Mouse (Mus musculus) stomach, postnatal 0 days (tissue): ENCODE data around the gene Cds2. TPM values are rescaled to one million over a fixed set of nuclear protein-coding genes. Genes with fewer than 3 reads are reported as not detected.
A peak's percentile ranks its signal among the peaks of the same experiment; 100 is the strongest.

Experiments used
- ATAC-seq: fragments of 200-750 bp; cut with Nextera tagmentation; 2 replicates; pipeline ENCODE4 v1.8.0; 2017; ENCODE audit not compliant: low FRiP score, low TSS enrichment
- DNase-seq: peaks from one replicate; pipeline ENCODE4 v3.0.0-alpha.2; 2016; ENCODE audit warnings: low spot score
- H3K27ac ChIP-seq: fragments of 300-500 bp; sonication (generic); replicated peaks from 2 replicates; pipeline ENCODE4 v1.5.1; 2014; ENCODE audit warnings: mild to moderate bottlenecking, control low read depth
- H3K27me3 ChIP-seq: fragments of 300-500 bp; sonication (generic); 2 replicates; pipeline ENCODE4 v1.6.1; 2014; ENCODE audit warnings: low read length; ENCODE audit not compliant: control insufficient read depth, insufficient read depth
- H3K36me3 ChIP-seq: fragments of 300-500 bp; sonication (generic); 2 replicates; pipeline ENCODE4 v1.6.1; 2014; ENCODE audit warnings: low read length, mixed read lengths; ENCODE audit not compliant: control insufficient read depth, insufficient read depth
- H3K4me1 ChIP-seq: fragments of 300-500 bp; sonication (generic); replicated peaks from 2 replicates; pipeline ENCODE4 v1.6.1; 2014; ENCODE audit warnings: antibody characterized with exemption; ENCODE audit not compliant: control insufficient read depth, insufficient read depth
- H3K4me2 ChIP-seq: fragments of 300-500 bp; sonication (generic); replicated peaks from 2 replicates; pipeline ENCODE4 v1.6.1; 2014; ENCODE audit warnings: low read depth, mild to moderate bottlenecking, control low read depth, moderate library complexity
- H3K4me3 ChIP-seq: fragments of 300-500 bp; sonication (generic); 2 replicates; pipeline ENCODE4 v1.5.1; 2014; ENCODE audit warnings: low read depth, low read length, control low read depth
- H3K9ac ChIP-seq: fragments of 300-500 bp; sonication (generic); 2 replicates; pipeline ENCODE4 v1.6.1; 2014; ENCODE audit warnings: mild to moderate bottlenecking, low read length, control low read depth, mixed read lengths
- H3K9me3 ChIP-seq: fragments of 300-500 bp; sonication (generic); 2 replicates; pipeline ENCODE4 v1.6.1; 2016; ENCODE audit warnings: low read length; ENCODE audit not compliant: control insufficient read depth
- CTCF ChIP-seq: IDR thresholded peaks from 2 replicates; pipeline ENCODE4 v1.5.1; 2016; ENCODE audit warnings: antibody characterized with exemption, low read depth, mild to moderate bottlenecking, moderate library complexity
- EP300 ChIP-seq: optimal IDR thresholded peaks from 2 replicates; pipeline ENCODE3; 2016; ENCODE audit warnings: antibody characterized with exemption
- WGBS: fragments of 180-500 bp; shearing (Covaris S2); extraction: QIAGEN DNeasy Blood & Tissue Kit; methylation state at CpG from one replicate; pipeline ENCODE4 v1.1.7; 2014; 5-methylcytosine and 5-hydroxymethylcytosine counted together
- polyA plus RNA-seq: library from polyadenylated mRNA; unstranded; fragments of >200 nt; fragmentation: Nextera tagmentation; extraction: Ambion mirVana; gene quantifications from 2 replicates; pipeline ENCODE4 v1.2.1, GENCODE M21; 2015

Gene Cds2
- polyA plus RNA-seq, 1 experiment from 2014 or later: 12.6 TPM

GRCm38 (mm10) chr2:132252542-132253528 is 10.1 kb upstream of the Cds2 start, which contains the start of gene Pcna:
Gene Pcna (minus strand): TSS chr2:132253314.
- TF ChIP-seq EP300 (peak; percentile 79), CTCF (no peak)
- peak within 1 kb of the TSS; percentile 61 for H3K4me3 ChIP-seq
- H3K9me3 ChIP-seq: no peaks in the 10 kb centered on the region
- peak; percentile 97 for DNase-seq
- no peaks in the 10 kb centered on the region for H3K27me3 ChIP-seq
- H3K4me1 ChIP-seq: no peaks in the 10 kb centered on the region; the same call in 1 of the 2 replicates
- H3K9ac ChIP-seq: peak within 1 kb of the TSS; percentile 61
- H3K4me2 ChIP-seq: peak within 1 kb of the TSS; percentile 80
- H3K36me3 ChIP-seq: no peaks in the 10 kb centered on the region
- under 1% methylated on average over 77 of the region's 79 CpGs for WGBS
- peak within 1 kb of the TSS; percentile 61 for H3K27ac ChIP-seq
- ATAC-seq: peak; percentile 100

GRCm38 (mm10) chr2:132253603-132254002 is 9.3 kb upstream of the Cds2 start:
- Histone ChIP-seq H3K9me3 (no peaks in the 10 kb centered on the region), H3K9ac (0 out of 2 replicates have a peak overlapping the region, but pooled peaks have one; percentile 18), H3K27ac (peak overlapping the region; percentile 61), H3K4me1 (no peaks in the 10 kb centered on the region; the same call in 1 of the 2 replicates), H3K4me2 (peak overlapping the region; percentile 80), H3K4me3 (peak overlapping the region; percentile 61), H3K36me3 (no peaks in the 10 kb centered on the region), H3K27me3 (no peaks in the 10 kb centered on the region)
- ATAC-seq (no peak), DNase-seq (no peak)
- WGBS: 1% methylated on average over 7 of the region's 7 CpGs
- no peak for TF ChIP-seq CTCF
- no peak for TF ChIP-seq EP300

GRCm38 (mm10) chr2:132257350-132258068 is 5.4 kb upstream of the Cds2 start:
- H3K9me3 ChIP-seq: no peaks in the 10 kb centered on the region
- no peak overlapping the region for H3K4me2 ChIP-seq
- no peak overlapping the region for H3K9ac ChIP-seq
- no peaks in the 10 kb centered on the region for H3K27me3 ChIP-seq
- no peak overlapping the region for H3K27ac ChIP-seq
- DNase-seq (no peak), ATAC-seq (no peak)
- no peaks in the 10 kb centered on the region for H3K4me1 ChIP-seq
- TF ChIP-seq CTCF: no peak
- TF ChIP-seq EP300: no peak
- H3K36me3 ChIP-seq: no peaks in the 10 kb centered on the region
- H3K4me3 ChIP-seq: no peak overlapping the region
- 92% methylated on average over 6 of the region's 6 CpGs for WGBS

GRCm38 (mm10) chr2:132260601-132261000 is 2.3 kb upstream of the Cds2 start:
- no peak for TF ChIP-seq CTCF
- no peak for TF ChIP-seq EP300
- ATAC-seq (no peak), DNase-seq (no peak)
- no peak overlapping the region for H3K9ac ChIP-seq
- 87% methylated on average over 3 of the region's 3 CpGs for WGBS
- no peak overlapping the region for H3K27ac ChIP-seq
- H3K4me1 ChIP-seq: no peaks in the 10 kb centered on the region
- H3K9me3 ChIP-seq: no peaks in the 10 kb centered on the region
- H3K4me2 ChIP-seq: no peak overlapping the region
- H3K36me3 ChIP-seq: no peaks in the 10 kb centered on the region
- H3K4me3 ChIP-seq: no peak overlapping the region
- no peaks in the 10 kb centered on the region for H3K27me3 ChIP-seq

- H3K27me3 ChIP-seq: no peaks in the 10 kb centered on the region
- DNase-seq: no peak
- TF ChIP-seq EP300: no peak
- no peaks in the 10 kb centered on the region for H3K4me1 ChIP-seq
- no peaks in the 10 kb centered on the region for H3K36me3 ChIP-seq
- no peak overlapping the region for H3K27ac ChIP-seq
- H3K9me3 ChIP-seq: no peaks in the 10 kb centered on the region
- no peak for ATAC-seq
- 68% methylated on average over 6 of the region's 6 CpGs for WGBS
- H3K4me3 ChIP-seq: no peak overlapping the region
- H3K9ac ChIP-seq: no peak overlapping the region
- no peak overlapping the region for H3K4me2 ChIP-seq
Observed at GRCm38 (mm10) chr2:132262175-132262574, 773 bp upstream of the Cds2 start.
